Mouse (Mus musculus) bone marrow, adult 2 months (tissue): ENCODE measurements around the gene Gsx1.

Experiments
- CTCF ChIP-seq: fragments of 200-500 bp; IDR thresholded peaks from 2 replicates; pipeline ENCODE4 v1.5.1; 2011; ENCODE audit warnings: low read length, control low read depth; ENCODE audit not compliant: control insufficient read depth, insufficient read depth
- POLR2A ChIP-seq: fragments of 200-500 bp; IDR thresholded peaks from 2 replicates; pipeline ENCODE4 v1.6.1; 2011; ENCODE audit warnings: low read depth, mild to moderate bottlenecking, control low read depth, low read length, borderline replicate concordance; ENCODE audit not compliant: control insufficient read depth

DNA sequence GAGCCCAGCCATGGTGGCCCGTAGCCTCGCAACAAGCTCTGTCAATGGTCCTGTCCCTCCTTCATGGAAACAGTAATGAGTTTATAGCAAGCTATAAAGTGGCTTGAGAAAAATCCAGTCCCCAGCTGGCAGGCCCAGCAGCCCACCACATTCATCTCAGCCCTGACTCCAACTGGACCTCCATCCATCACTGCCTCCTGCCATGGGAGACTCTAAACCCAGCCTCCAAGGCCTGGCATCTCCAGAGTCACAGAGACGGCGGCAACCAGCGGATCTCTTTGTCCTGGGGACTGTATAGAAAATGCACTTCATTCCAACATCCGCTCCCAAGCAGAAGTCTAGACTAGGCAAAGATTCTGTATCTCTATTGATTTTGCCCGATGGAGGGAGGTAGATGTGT, 18.4 kb upstream of the Gsx1 start:
- TF ChIP-seq POLR2A (no peak), CTCF (no peak)
